15 mouse cellular contexts compared by ENCODE assay signal in genomic region chr3:108451969-108452368, GRCm38 (mm10).
"Had no signal": no experiment of that assay in that cellular context is flagged by ENCODE, and none has a peak within 500 bp of the region (broad histone marks: within the 10 kb centered on the region; RNA-seq: fewer than 3 reads in every experiment).

No protein-coding gene starts in this region.

- DNase-seq: retina, postnatal 1 day; right cerebral cortex, adult 18-20 months; right cerebral cortex, postnatal 14 days; right cerebral cortex, postnatal 25 days; right cerebral cortex, postnatal 4 days; spleen, adult 18-20 months; thymus, adult 18-20 months; thymus, adult 2 months; thymus, postnatal 14 days; thymus, postnatal 25 days; thymus, postnatal 36 days; thymus, postnatal 4 days had no signal

- H3K4me3 ChIP-seq: neural tube, embryonic 15.5 days; stomach, embryonic 15.5 days had no signal

- H3K36me3 ChIP-seq: neural tube, embryonic 15.5 days; stomach, embryonic 15.5 days had no signal

- H3K4me1 ChIP-seq: neural tube, embryonic 15.5 days; stomach, embryonic 15.5 days had no signal

- H3K9ac ChIP-seq: neural tube, embryonic 15.5 days; stomach, embryonic 15.5 days had no signal

- H3K27me3 ChIP-seq: neural tube, embryonic 15.5 days; stomach, embryonic 15.5 days had no signal

- H3K9me3 ChIP-seq: neural tube, embryonic 15.5 days; stomach, embryonic 15.5 days had no signal

- H3K27ac ChIP-seq: neural tube, embryonic 15.5 days; stomach, embryonic 15.5 days; stomach, postnatal 0 days had no signal

- H3K4me2 ChIP-seq: neural tube, embryonic 15.5 days; stomach, embryonic 15.5 days had no signal
